Mouse (Mus musculus): ENCODE data around the gene Cbl.
A peak's percentile ranks its signal among the peaks of the same experiment; 100 is the strongest.

Gene Cbl

DNA sequence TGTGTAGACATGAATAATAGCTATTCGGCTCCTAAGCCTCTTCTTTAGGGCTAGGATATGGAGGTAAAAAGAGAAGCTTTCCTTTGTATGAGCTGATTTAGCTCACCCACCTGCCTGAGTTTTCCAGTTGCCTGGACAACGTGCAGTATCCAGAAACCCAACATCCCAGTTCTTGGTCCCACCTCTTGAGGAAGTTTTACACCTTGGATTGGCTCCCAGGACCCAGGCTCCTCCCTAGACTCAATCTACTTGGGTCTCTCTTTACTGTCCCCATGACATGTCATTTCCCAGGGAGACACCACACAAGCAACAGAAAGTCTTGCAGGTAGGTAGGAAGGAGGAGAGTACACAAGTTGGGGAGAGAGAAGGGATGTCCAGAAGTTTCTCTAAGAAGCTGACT is 6.5 kb upstream of the Cbl start, which contains the start of gene Ccdc153:
Ccdc153 (plus strand) TSS at position 278 of the 400 bp plus-strand sequence.
- no peak for DNase-seq (ENCODE audit: low spot score in 2 of 2)

DNA sequence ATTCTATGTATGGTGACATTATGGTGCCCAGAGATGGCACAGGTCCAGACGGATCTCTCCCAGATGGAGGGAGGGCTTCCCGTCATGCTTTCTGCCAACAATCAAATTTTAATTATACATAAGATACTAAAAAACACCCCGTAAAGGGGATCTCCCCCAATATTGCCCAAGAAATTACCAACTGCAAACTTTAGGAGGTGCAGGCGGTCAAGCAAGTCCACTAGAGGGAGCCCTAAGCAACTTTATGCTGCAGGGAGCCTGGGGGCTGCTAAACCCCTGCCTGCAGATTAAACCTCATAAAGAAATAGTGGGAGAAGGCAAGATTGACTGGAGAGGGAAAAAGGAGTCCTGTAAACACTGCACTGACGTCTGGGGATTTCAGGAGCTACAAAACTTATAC is 5.6 kb upstream of the Cbl start:
- DNase-seq (ENCODE audit: low spot score in 2 of 2): peak; percentile 45 to 49

DNA sequence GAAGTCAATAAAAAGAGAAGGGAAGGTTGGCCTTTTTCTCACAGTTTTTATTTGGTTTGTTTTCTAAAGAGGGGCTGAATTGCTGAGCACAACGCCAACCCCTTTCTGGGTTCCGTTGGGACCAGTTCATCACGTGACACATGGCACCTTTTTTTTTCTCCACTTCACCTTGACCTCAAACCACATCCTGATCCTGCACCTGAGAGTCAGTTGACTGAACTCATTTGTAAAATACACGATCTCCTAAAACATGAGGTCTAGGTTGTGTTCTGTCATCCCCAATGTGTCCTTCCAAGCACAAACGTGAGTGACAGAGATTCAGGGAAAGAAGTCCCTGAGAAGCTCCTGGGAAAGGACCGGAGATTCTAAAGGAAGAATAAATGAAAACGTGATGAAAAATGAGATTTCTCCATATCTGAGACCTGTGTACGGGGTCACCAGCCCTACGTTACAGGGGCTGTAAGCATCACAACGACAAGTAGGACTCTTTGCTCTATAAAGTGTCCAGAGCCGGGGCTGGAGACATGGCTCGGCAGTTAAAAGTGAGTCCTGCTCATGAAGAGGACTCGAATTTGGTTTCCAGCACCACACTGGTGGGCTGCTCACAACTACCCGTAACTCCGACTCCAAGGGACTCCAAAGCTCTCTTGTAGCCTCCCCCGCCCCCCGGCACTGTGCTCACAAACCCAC is 4.8 kb upstream of the Cbl start:
- DNase-seq (ENCODE audit: low spot score in 2 of 2): peak; percentile 63

DNA sequence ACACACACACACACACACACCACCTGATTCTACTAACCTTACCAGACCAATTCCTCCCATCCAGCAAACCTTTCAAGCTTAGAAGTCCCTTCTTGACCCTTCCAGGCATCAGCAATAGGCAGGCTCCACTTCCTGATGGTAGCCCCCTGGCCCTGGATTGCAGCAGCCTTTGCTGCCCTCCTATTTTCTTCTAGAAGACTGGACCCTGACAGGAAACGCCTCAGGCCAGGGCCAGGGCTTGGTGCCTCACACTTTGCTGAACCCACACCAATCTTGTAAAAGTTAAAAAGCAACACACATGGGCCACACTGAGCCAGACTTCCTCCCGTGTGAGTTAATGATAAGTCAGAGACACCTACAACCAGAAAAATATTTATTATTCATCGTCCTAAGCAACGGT is 3.3 kb upstream of the Cbl start:
- no peak for DNase-seq (ENCODE audit: low spot score in 2 of 2)

DNA sequence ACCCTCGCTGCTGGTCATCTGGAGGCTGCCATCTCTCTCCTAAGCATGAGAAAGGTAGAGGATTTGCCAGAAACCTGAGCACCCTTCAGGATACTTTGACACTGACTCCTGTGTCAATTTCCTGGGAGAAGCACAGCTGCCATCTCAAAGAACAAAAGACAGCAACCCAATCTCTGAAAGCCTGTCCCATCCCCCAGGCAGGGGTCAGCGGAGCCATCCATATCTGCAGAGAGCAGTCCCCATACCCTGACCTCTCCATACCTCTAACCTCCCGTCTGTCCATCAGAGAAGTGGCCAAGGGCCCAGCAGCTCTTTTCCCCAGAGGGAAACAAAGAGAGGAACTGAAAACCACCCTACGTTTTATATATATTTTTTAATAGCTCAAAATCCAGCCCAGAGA is 2.8 kb upstream of the Cbl start:
- DNase-seq (ENCODE audit: low spot score in 2 of 2): no peak

DNA sequence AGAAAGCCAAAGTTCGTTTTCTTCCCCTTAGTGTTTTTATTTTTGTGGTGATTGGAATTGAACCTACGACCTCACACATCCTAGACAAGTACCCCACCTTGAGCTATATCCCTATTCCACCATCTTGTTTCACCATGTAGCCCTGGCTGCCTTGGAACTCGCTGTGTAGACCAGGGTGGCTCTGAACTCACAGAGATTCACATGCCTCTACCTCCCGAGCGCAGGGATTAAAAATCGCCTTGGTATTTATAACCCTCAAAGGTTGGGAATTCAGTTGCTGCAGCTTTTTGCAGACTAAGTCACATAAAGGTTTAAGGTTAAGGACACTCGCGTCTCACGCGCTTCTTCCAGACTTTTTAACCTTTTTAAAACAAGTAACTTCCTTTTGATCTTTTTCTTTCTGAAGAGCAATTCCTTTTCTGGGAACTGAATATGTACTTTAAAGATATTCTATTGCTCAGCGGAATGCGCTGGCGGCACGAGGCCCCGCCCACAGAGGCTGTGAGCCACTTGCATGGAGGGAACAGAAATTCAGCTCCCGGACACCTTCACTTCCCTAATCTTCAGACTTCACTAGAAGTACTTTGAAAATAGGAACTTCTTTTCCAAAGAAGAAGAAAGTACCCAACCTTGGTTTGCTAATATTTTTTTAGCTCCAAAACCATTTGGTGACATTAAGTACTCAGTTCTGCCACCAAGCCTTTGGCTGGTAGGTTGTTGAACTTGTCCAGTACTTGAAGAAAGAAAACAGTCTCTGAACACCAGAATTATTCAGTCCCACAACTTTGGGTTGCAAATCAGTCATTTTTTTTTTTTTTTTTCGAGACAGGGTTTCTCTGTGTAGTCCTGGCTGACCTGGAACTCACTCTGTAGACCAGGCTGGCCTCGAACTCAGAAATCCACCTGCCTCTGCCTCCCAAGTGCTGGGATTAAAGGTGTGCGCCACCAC is 904 bp upstream of the Cbl start:
- peak; percentile 79 to 85 for DNase-seq (ENCODE audit: low spot score in 2 of 2)

DNA sequence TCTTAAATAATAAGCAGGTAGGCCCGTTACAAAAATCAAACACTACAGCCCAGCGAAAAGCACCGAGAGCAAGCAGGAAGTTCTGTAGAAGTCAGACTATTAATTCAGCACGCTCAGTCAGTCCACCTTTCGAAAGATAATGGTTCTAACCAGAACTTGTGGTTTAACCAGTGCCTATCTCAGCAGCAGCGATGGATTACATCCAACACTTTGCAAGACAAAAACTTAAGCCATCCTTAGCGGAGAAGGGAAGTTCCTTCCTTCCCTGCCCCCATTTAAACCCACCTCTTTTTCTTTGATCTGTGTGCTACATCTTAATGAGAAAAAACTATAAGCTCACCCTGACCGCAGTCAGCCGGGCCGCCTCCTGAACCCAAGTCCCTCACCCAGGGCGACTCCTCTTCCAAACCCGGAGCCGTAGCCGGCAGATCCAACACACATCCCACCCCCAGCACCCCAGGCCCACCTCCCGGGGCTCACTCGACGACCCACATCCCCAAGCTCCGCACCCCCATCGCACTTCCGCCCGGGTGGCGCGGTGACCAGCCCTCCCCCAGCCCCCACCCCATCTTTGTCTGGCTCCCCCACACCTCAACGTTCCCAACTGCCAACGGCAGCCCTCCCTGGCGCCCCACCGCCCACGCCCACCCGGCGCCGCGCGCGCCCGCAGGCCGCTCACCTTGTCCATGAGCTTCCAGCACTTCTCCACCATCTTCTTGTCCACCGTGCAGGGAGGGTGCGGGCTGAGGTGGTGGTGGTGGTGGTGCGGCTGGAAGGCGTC is 638 bp downstream of the Cbl start:
- peak in 1 of 2 experiments; percentile 45 for DNase-seq (ENCODE audit: low spot score in 2 of 2)

DNA sequence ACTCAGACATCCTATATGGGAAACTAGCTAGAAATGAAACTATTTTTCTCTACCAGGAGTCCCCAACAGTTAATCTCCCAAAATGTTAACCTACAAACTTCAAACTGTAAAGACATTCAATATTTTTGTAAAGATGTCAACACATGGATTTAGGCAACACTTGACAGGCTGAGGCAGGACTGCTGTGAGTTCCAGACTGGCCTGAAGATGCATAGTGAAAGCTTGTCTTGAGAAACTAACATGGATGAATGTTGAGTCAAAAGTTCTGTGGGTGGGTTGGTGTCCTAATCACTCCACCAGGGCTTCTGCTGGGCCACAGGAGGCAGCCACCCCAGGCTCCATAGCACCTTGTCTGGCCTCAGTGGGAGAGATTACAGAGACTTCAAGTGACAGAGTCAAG is 2.2 kb downstream of the Cbl start:
- DNase-seq (ENCODE audit: low spot score in 2 of 2): no peak

DNA sequence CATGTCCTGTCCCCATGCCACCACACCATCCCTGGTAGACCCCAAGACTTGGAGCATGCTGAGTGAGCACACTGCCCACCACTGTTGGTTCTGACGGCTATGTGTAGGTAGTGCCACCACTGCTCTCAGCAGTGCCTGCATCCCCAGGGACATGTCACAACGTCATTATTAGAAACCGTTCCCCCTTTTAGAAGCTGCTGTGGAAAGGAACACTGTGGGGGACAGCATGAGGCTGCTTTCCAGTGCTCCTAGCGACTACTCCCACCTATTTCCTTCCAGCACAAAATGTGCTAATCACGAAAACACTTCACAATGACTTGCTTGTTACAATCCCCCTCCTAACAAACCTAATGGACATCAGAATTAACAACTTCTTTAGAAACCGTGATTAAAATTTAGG is 7.9 kb downstream of the Cbl start:
- DNase-seq (ENCODE audit: low spot score in 2 of 2): no peak

DNA sequence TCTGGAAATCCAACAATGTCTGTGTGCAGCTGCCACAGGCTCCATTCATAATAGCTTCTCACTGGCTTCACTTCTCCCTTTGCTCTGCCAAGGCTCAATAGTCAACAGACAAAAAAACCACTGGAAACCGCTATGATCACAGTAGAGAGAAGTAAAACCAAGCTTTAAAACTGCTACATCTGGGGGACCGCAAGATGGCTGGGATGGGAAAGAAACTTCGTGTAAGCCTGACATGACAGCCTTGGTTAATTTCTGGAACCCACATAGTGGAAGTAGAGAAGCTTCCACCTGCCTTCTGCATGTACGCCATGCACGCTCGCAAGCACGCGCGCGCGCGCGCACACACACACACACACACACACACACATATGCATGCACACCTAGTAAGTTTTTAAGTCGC is 20.3 kb downstream of the Cbl start:
- DNase-seq (ENCODE audit: low spot score in 2 of 2): peak; percentile 41 to 44

DNA sequence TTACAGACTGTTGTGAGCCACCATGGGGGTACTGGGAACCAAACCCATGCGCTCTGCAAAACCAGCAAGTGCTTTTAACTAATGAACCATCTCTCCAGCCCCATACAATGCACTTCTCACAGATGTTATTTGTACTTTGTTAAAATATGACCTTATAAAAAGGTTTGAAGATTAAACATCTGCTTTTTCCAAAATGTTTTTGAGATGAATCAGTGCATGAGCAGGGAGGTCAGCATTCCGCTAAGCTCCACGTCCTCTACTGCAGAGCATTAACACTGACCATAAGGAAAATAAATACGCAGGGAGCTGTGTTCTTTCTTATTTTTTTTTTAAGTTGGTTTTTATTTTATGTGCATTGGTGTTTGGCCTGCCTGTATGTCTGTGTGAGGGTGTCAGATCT is 21.4 kb downstream of the Cbl start:
- no peak for DNase-seq (ENCODE audit: low spot score in 2 of 2)

DNA sequence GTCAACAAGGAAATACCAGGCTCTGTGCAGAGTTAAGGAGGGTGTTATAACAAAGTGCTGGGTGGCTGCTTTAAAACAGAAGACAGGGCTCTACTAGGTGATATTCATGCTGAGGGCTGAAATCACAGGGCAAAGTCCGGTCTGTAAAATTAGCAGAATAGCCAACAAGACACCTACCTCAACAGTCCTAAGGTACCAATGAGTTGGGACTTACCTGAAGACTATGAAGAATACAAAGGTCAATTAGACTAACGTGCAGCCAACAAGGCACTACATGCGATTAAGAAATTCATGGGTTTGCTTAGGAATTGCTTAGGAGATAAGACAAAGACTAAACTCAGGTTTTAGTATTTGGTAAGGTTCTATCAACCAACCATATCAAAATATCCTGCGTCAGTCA is 24.4 kb downstream of the Cbl start:
- DNase-seq (ENCODE audit: low spot score in 2 of 2): no peak

DNA sequence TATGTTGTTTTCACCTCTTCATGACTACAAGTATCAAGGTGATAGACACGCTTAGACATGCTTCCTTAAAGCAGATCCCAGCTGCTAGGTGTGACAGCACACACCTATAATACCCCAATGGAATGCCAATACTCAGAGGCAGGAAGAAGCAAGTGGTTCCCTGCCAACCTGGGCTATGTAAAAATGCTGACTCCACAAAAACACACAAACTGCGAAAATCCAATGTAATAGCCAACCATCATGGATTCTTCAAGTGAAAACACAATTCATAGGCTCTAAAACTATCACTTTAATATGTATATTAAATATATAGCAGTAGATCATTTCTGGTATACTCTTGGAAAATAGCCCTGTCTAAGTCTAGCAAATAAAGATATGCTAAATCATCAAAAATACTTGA is 26.0 kb downstream of the Cbl start:
- no peak for DNase-seq (ENCODE audit: low spot score in 2 of 2)

DNA sequence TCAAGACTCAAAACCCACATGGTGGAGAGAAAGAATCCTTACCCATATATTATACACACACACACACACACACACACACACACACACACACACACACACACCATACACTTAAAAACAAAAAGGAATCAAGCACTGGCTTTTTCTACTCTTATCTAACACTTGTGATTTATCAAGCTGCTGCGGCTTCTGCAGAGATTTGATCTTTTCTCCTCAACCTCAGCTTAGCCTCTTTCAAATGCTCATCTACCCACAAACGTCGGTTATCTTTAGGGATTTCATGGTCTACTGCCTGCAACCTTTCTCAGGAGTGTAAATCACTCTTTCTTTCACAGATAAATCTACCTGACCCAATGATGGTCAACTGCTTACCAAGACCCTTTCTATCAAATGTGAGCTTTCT is 33.4 kb downstream of the Cbl start:
- no peak for DNase-seq (ENCODE audit: low spot score in 2 of 2)

DNA sequence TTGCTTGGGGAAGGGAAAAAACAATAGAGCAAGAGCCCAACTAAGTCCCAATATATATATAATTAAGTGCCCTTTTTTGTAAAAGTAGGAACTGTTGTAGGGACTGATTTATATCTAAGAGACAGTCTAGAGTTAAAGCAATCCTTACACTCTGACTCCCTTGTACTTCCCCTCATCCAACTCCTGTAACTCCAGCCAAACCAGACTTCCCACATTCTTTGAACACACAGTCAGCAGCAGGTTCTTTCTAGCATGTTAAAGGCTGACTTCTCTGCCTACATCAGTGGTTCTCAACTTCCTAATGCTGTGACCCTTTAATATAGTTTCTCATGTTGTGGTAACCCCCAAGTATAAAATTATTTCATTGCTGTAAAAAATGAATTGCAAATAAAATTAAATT is 34.3 kb downstream of the Cbl start:
- DNase-seq (ENCODE audit: low spot score in 2 of 2): no peak

DNA sequence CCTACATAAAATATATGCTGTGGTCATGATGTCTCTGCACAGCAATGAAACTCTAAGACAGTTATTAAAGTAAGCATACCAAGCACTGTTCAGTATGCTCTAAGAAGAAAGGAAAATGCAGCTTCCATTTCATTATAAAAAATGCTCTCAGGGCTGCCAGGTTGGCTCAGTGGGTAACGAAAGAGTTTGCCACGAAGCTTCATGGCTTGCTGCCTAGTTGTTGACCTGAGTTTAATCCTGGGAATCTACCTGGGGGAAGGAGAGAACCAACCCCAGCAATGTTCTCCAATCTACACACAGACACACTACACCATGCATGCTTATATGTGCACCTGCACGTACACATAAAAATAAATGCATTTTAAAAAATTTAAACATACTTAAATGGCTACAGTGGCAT is 34.7 kb downstream of the Cbl start:
- no peak for DNase-seq (ENCODE audit: low spot score in 2 of 2)

DNA sequence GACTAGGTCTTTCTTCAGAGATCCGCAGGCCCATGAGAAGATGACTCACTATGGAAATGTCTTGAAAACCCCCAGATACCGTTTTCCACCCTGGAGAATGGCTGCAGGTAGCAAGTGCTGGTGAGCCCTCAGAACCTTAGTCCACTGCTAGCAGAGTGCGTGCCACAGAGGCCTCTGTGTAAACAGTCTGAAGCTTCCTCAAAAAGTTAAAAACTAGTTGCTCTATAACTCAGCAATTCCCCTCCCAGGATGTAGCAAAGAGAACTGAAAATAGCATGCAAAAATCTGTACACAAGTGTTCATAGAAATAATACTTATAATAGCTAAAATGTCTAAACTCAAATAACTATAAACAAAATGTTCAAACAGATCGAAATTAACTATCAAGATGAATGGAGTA is 37.5 kb downstream of the Cbl start:
- DNase-seq (ENCODE audit: low spot score in 2 of 2): peak; percentile 31 to 50

DNA sequence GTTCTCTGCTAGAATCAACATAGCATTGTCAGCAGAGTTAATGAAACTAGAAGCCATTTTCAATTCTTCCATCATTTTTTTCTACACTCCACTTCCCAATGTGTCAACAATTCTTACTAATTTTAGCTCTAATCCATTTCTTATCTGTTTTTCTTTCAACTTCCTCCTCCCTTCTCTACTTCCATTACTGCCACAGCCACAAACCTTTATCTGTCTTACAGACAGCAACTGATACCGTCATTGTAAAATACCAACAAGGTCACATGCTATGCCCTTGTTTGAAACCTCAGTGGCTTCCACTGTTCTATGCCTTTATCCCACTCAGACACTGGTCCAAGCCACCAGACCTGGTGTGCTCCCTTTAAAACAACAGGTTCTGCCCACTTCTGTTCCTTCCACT is 39.8 kb downstream of the Cbl start:
- no peak for DNase-seq (ENCODE audit: low spot score in 2 of 2)

DNA sequence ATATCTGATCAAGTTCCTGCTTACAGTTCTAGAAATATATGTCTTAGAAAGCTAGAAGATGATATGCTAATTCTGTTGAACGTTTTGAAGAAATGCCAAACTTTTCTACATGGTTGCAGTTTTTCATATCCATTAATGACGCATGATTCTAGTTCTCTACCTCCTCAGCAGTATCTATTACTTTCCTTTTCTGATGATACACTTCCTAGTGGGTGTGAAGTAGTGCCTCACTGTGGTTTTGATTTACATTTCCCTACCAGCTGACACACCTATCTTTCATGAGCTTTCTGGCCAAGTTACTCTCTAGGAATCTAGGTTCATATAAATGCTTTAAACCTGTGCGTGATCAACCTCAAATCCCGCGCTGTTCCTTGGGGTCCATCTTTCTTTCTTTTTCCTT is 41.1 kb downstream of the Cbl start:
- DNase-seq (ENCODE audit: low spot score in 2 of 2): no peak

DNA sequence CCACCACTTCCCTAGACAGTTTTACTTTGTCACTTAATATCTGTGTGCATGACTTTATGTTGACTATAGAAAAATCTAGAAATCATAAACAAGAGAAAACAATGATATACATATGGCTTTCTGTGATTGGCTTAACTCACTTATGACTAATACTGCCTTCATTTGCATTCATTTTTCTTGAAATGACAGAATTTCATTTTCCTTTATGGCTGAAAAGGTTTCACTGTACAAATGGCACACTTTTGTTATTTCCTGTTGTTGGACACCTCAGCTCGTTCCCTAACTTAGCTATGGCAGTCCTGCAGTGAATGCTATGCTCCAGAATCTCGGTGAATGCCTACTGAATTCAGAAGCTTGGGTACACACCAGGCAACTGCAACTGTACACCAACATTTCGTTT is 41.5 kb downstream of the Cbl start:
- no peak for DNase-seq (ENCODE audit: low spot score in 2 of 2)

DNA sequence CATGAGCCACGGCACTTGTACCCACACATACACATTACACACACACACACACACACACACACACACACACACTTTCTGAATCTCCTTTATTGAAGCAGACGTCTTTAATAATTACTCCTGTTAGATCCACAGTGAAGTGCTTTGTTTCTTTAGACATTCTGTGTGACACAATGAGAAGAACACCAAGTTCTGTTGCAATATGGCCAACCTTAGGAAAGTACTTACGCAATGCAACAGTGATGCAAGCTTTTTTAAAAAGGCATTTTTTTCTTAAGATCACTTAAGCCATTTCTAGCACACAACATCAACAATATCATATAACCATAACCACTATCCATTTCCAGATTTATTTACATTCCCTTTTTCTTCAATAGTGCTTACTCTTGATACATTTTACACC is 42.7 kb downstream of the Cbl start:
- no peak for DNase-seq (ENCODE audit: low spot score in 2 of 2)

DNA sequence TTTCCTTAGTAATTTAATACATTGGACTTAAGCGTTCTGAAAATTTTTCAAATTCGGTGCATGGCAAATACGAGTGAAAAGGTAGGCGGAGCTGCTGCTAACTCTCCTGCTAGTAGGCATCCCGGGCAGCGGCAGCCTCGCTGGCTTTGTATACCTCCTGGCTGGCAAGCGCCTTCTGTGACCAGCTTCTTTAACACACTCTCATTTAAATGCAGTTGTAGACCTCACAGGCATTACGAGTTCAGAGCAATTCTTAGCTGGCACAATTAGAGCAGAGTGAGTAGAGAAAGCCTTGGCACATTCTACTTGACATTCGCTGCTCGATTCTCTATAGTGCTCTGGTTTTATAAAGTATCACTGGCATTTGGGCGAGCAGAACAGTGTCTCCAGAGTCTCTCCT is 45.6 kb downstream of the Cbl start:
- no peak for DNase-seq (ENCODE audit: low spot score in 2 of 2)

Measured in spleen, postnatal 36 days (tissue).